Mouse (Mus musculus) hindbrain, embryonic 15.5 days (tissue): ENCODE data around the gene Rspry1. TPM values are rescaled to one million over a fixed set of nuclear protein-coding genes. Genes with fewer than 3 reads are reported as not detected.

Experiments used
- polyA plus RNA-seq: library from polyadenylated mRNA; unstranded; fragments of >200 nt; fragmentation: Nextera tagmentation; extraction: Ambion mirVana; gene quantifications from 2 replicates; pipeline ENCODE4 v1.2.1, GENCODE M21; 2015

Gene Rspry1
- polyA plus RNA-seq, 1 experiment from 2014 or later = 45.5 TPM

Other genes starting within 250 kb of the Rspry1 start
- gene Herpud1, start 215.5 kb upstream of the Rspry1 start, polyA plus RNA-seq = 72.2 and 73.2 TPM in 2 replicates
- gene Nlrc5, start 167.6 kb upstream of the Rspry1 start, polyA plus RNA-seq = 0.29 and 0.85 TPM in 2 replicates
- gene Cpne2, start 68.9 kb upstream of the Rspry1 start, polyA plus RNA-seq = 19.4 and 26.4 TPM in 2 replicates
- 63.8 and 69.1 TPM in 2 replicates for gene Fam192a, start 60 bp downstream of the Rspry1 start, polyA plus RNA-seq
- 183 and 186 TPM in 2 replicates for gene Arl2bp, start 64.7 kb downstream of the Rspry1 start, polyA plus RNA-seq
- 1.7 and 2.4 TPM in 2 replicates for gene Pllp, start 94.3 kb downstream of the Rspry1 start, polyA plus RNA-seq
- gene Ccl22, start 143.7 kb downstream of the Rspry1 start, polyA plus RNA-seq = not detected in 2 replicates
- gene Cx3cl1, start 170.1 kb downstream of the Rspry1 start, polyA plus RNA-seq = 38.3 and 46.3 TPM in 2 replicates
- gene Ccl17, start 208.5 kb downstream of the Rspry1 start, polyA plus RNA-seq = 0.46 and 0.87 TPM in 2 replicates
- 57.6 and 59.6 TPM in 2 replicates for gene Coq9, start 236.4 kb downstream of the Rspry1 start, polyA plus RNA-seq
- 194 and 197 TPM in 2 replicates for gene Ciapin1, start 236.4 kb downstream of the Rspry1 start, polyA plus RNA-seq